Mouse (Mus musculus) adipocyte (in vitro differentiated cells): Measurements from ENCODE around the gene Aifm2.

Experiments
- DNase-seq: peaks from one replicate; pipeline ENCODE4 v3.0.0-alpha.2; 2016; ENCODE audit warnings: low spot score

The Aifm2 gene

DNA sequence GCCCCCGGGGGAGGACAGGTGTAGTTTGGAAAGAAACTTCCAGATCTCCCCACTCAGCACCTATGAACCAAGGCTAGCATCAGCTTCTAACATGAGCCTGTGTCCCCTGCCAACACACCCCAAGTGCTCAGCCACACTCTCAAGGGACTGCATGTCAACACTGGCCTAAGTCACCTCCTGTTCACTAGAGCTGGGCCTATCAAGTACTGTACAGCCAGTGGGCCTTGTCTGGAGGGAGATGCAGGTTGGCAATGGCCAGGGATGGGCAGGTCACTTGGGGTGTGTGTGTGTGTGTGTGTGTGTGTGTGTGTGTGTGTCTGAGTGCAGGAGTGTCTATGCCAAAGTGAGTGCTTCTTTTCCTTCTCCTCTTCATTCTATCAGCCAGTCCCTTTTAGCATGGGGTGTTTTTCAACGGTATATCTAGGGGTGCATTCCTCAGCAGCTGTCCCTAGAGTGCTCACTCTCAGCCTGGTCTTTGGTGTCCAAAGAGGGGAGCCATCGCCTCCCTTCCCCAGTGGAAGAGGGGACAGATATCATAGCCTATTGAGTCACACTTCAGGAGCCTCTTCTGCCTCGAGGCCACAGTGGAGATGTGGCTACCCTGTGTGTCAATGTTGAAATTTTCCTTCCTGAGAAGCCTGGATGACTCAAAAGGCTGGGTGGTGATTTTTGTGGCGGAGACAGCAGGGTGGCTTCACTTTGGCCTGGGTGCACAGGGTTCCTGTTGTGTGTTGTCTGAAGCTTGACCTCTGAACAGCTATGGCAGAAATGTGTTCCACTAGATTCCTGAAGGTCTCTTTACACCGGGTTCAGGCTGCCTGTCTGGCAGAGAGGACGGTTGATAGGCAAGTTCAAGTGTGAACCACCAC, 1.2 kb downstream of the Aifm2 start:
- peak; percentile 67 for DNase-seq

- DNase-seq, result peak; percentile 90
Observed at GRCm38 (mm10) chr10:61717406-61718296, 2.6 kb downstream of the Aifm2 start.

DNA sequence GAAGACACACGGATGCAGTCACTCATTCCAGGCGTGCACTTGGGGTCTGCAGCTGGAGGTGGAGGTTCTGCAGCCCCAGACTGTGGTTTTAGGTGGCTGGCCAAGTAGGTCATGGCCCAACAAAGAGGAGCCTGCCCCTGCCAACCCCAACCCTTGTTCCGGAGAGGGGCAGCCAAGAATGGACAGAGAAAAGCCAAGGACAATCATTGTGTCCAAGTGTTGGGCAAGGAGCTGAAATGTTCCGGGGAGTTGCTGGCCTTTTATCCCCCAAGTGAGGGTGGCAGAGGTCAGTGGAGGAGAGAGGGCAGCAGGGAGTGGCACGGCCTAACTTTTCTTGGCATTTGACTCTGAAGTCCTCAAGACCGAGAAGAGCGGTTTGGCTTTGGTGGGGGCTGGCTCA, 5.3 kb downstream of the Aifm2 start:
- DNase-seq, result peak; percentile 85

DNA sequence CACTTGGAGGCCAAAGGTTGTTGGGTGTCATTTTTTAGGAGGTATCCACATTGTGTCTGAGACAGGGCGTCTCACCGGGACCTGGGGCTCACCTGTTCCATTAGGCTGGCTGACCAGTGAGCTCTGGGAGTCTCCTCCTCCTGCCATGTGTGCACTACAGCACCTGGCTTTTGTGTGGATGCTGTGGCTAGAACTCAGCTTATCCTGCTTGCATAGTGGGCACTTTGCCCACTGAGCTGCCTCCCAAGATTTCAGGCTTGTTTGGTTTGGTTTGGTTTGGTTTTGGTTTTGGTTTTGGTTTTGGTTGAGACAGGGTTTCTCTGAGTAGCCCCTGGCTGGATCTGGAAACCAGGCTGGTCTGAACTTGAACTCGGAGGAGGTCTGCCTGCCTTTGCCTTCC, 7.2 kb downstream of the Aifm2 start:
- peak; percentile 73 for DNase-seq

GRCm38 (mm10) chr10:61723271-61723670, 8.2 kb downstream of the Aifm2 start:
- DNase-seq, result peak; percentile 47

DNA sequence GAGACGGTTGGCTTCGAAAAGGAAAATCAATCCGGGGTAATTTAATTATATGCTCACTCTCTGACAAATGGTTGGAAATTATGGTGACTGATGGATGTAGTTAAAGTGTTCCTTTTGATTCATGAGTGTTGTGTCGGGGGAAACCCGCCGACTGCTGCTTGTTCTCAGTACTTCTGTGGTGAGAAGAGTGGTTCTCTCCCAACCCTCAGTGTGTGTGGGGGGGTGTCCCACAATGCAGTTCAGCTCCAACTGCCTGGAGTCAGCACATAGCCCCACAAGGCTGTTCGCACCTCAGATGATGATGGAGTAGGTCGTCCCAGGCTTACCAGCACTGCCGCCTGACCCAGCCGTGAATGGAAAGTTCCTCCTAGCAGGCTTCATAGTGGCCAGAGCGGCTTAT, 14.1 kb downstream of the Aifm2 start:
- DNase-seq, result no peak

GRCm38 (mm10) chr10:61730171-61730570, 15.1 kb downstream of the Aifm2 start:
- no peak for DNase-seq

DNA sequence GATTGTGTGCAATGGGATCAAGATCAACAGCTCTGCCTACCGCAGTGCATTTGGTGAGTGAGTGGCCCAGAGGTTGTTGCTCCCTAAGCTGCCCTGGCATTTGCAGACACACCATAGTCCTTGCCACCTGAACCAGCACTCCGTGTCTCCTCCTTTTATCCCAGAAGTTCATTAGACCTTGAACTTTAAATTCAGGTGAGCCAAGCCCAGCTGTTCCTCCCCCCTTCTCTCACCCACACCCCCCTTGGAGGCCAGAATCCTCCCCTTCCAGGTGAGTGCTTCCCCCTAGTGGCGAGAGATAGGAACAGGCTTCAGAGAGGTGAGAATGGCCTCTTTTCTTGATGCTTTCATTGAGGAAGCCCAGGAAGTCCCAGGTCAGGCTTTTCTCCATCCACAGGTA, 19.3 kb downstream of the Aifm2 start:
- DNase-seq, result peak; percentile 69

- DNase-seq, result no peak
Observed at GRCm38 (mm10) chr10:61736671-61737078, 21.6 kb downstream of the Aifm2 start.

DNA sequence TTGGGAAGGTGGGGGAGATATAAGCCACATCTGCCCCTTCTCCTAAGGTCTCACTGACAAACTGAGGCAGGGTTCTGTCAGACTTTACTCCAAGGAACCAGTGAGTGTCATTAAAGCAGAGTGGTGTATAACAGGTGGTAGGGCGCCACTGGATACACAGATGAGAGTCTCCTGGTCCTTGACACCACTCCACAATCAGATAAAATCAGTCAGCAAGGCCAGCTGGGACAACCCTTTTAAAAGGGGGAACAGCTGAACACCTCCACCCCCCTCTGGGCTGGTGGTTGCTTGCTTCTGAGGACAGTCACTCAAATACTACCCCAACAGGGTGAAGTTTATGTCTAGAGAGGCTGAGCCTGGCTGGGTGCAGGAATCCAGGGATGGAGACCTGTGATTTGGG, 22.5 kb downstream of the Aifm2 start:
- DNase-seq, result no peak

GRCm38 (mm10) chr10:61738126-61738525, 23.1 kb downstream of the Aifm2 start:
- no peak for DNase-seq

DNA sequence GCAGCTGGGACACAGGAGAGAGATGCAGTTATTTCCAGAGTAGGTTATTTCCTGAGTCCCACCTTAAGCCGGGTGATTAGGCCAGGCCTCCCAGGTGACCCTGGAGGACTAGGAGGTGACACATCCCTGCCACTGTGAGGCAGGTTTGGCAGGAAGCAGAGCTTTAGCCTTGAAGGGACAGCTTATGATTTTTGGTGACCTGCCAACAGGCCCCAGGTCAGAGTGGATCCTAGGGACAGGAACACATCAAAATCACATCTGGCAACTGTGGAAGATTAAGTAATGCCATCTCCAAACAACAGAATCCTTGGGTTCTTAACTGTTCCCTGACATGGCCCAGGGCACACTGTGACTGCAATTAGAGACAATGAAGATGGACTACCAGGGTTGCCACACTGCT, 26.2 kb downstream of the Aifm2 start:
- peak; percentile 27 for DNase-seq

- no peak for DNase-seq
Observed at GRCm38 (mm10) chr10:61741873-61742272, 26.8 kb downstream of the Aifm2 start.

GRCm38 (mm10) chr10:61742336-61742735, 27.3 kb downstream of the Aifm2 start:
- DNase-seq, result no peak

- no peak for DNase-seq
Observed at GRCm38 (mm10) chr10:61745133-61745532, 30.1 kb downstream of the Aifm2 start.

DNA sequence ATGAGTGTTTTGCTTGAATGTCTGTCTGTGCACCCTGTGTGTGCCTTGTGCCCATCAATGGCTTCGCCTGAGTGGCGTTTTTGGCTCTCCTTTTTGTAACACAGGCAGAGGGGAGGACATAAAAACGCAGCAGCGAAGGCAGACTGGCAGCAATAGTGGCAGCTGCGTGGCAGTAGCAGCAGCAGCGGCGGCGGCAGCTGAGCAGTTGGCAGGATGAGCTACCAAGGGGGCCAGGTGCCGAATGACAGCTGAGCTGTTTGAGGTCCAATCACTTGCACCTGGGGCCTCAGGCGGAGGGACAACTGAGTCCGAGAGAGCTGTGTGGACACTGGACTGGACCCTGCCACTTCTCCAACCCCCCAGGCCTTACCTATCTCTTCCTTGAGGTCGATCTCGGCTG, 32.2 kb downstream of the Aifm2 start:
- DNase-seq, result no peak

GRCm38 (mm10) chr10:61750014-61750413, 35.0 kb downstream of the Aifm2 start:
- no peak for DNase-seq

GRCm38 (mm10) chr10:61751534-61752219, 36.6 kb downstream of the Aifm2 start:
- peak; percentile 25 for DNase-seq

DNA sequence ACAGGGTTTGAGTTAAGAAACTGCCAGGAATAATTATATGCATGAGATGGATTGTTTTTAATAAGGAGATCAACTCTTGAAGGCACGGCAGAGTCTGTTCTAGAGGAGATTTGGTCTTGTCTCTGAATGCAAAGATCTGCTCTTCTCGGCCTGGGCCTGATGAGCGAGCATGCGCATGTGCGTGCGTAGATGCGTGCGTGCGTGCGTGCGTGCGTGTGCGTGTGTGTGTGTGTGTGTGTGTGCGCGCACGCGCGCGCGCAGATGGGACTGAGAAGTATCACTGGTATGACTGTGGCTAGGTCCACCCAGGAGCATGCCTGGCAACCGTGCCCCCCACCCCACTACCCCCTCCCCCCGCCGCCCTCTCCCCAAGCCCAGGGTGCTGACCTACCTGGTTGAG, 38.0 kb downstream of the Aifm2 start:
- no peak for DNase-seq

DNA sequence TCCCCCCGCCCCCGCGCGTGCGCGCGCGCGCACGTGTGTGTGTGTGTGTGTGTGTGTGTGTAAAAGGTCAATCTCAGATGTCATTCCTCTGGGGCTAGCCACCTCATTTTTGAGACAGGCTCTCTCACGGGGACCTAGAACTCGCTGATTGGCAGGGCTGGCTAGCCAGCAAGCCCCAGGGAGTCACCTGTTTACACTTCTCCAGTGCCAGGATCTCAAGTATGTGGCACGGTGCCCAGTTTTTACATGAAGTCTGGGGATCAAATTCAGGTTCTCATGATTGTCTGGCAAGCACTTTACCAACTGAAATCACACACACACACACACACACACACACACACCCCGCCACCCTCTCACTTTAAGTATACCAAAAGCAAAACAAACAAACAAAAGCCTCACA, 42.0 kb downstream of the Aifm2 start:
- peak; percentile 60 for DNase-seq

GRCm38 (mm10) chr10:61758904-61759303, 43.8 kb downstream of the Aifm2 start:
- no peak for DNase-seq

DNA sequence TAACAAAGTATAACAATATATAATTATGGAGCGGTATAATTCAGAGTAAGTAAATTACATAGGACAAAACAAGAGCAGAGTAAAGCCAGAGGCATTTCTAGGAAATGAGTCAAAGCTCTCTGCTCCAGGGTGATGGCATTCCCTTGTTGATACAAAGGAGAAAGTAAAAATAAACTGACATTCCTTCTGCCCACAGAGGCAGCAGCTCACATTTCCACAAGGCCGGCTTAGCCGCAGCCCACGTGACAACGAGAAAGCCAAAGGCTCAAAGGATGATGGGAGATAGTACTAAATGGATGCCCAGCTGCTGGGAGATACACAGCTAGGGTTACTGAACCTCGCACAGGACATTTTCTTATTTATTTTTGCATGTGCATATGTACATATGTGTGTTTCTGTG, 44.8 kb downstream of the Aifm2 start:
- peak; percentile 79 for DNase-seq
